Mouse (Mus musculus): Measurements from ENCODE around the gene Slc2a12. TPM values are rescaled to one million over a fixed set of nuclear protein-coding genes. Genes with fewer than 3 reads are reported as not detected.

Slc2a12 gene
- total and polyA plus RNA-seq, 2 experiments from 2014 or later: 1.9 to 4.4 TPM

DNA sequence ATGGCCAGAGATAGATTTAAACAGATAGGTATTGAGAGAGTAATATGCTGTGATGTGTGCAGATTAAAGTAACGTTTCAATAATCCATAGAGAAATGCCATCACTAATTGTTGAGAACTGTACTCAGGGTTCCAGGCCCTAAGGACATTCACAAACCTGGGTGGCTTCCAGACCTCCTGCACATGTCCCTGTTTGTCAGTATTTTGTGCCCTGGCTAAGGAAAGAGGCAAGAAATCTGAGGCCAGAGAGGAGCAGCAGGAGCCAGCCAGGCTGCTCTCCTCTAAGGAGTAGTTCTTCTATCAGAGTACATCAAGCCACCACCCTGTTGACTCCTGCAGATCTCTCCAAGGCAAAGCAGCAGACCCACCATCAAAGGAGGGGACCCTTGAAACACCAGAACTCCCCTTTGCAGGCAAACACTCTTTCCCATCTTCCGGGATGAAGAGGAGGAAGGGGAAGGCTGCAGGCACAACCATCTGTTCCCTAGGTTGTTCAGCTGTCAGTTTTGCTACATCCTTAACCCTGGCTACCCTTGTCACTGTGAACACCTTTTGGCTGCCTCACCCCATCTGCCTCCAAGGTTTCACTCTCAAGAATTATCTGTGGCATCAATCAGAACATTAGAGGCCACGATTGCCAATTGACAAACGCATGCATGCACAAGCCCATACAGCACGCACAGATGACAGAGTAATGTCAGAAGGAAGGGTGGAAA, 15.6 kb downstream of the Slc2a12 start:
- Histone ChIP-seq H3K27ac (ENCODE audit: low read depth) (no peak overlapping the region), H3K27me3 (ENCODE audit: control insufficient read depth, insufficient read depth, low read length) (no peaks in the 10 kb centered on the region), H3K36me3 (replicated peaks; ENCODE audit: control insufficient read depth, insufficient read depth, low read length) (no peaks in the 10 kb centered on the region), H3K4me1 (ENCODE audit: control insufficient read depth, insufficient read depth) (no peaks in the 10 kb centered on the region), H3K9me3 (replicated peaks; ENCODE audit: control insufficient read depth, low read length) (no peaks in the 10 kb centered on the region), H3K4me3 (ENCODE audit: low read depth, low read length) (no peak overlapping the region), H3K9ac (replicated peaks; ENCODE audit: low read depth, low read length) (no peak overlapping the region), H3K4me2 (ENCODE audit: low read depth, low read length) (no peak overlapping the region)
- ATAC-seq (ENCODE audit: insufficient read depth, low read depth) (no peak), DNase-seq (ENCODE audit: low spot score) (no peak)
- 82% methylated on average over 5 of the region's 5 CpGs for WGBS
- TF ChIP-seq EP300 (IDR thresholded peaks at IDR 0.05; ENCODE audit: low read depth) (no peak), CTCF (IDR thresholded peaks at IDR 0.05; ENCODE audit: low read depth) (no peak)

DNA sequence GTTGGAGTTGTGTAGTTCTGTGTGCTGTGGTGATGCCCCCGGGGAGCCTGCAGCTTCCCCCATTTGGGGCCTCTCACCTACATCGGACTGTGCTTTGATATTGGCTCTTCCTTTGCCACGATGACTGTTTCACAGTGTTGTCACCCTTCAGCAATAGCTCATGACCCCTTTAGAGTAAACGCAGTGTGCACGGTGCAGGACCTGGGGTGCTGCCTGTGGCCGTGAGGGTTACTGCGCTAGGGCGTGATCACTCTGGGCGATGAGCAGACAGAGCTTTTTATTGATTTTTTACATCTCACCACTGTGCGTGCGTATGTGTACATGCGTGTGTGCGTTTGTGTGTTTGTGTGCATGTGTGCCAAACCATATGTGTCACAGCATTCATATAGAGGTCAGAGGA, 23.7 kb downstream of the Slc2a12 start:
- Histone ChIP-seq H3K27ac (ENCODE audit: low read depth) (no peak overlapping the region), H3K4me2 (ENCODE audit: low read depth, low read length) (no peak overlapping the region), H3K4me1 (ENCODE audit: control insufficient read depth, insufficient read depth) (peaks cover 4% of the 10 kb centered on the region; the same call in 1 of the 2 replicates), H3K9me3 (replicated peaks; ENCODE audit: control insufficient read depth, low read length) (no peaks in the 10 kb centered on the region), H3K27me3 (ENCODE audit: control insufficient read depth, insufficient read depth, low read length) (no peaks in the 10 kb centered on the region), H3K4me3 (ENCODE audit: low read depth, low read length) (no peak overlapping the region), H3K9ac (replicated peaks; ENCODE audit: low read depth, low read length) (no peak overlapping the region), H3K36me3 (replicated peaks; ENCODE audit: control insufficient read depth, insufficient read depth, low read length) (no peaks in the 10 kb centered on the region)
- TF ChIP-seq CTCF (IDR thresholded peaks at IDR 0.05; ENCODE audit: low read depth) (no peak), EP300 (IDR thresholded peaks at IDR 0.05; ENCODE audit: low read depth) (no peak)
- 85% methylated on average over 13 of the region's 13 CpGs for WGBS
- no peak for ATAC-seq (ENCODE audit: insufficient read depth, low read depth)
- DNase-seq (ENCODE audit: low spot score): no peak

DNA sequence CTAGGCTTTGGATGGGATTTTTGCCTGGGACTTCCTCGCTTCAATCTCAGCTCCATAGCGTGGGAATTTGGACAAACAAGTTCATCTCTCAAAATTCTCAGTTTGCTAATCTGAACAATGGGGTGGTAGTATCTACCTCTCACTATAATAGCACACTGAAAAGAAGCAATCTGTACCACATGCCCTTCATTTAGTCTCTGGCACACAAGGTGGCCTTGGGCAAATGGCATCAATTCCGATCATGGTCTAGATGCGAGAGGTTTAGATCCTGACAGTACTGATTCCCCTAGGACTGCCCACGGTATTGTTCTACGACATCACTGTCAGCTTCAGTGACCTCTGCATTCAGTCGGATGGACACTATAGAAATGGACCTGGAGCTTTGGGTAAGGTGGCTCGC, 29.4 kb downstream of the Slc2a12 start:
- no peak overlapping the region for H3K4me3 ChIP-seq (ENCODE audit: low read depth, low read length)
- no peak overlapping the region for H3K9ac ChIP-seq (replicated peaks; ENCODE audit: low read depth, low read length)
- TF ChIP-seq CTCF (IDR thresholded peaks at IDR 0.05; ENCODE audit: low read depth) (no peak), EP300 (IDR thresholded peaks at IDR 0.05; ENCODE audit: low read depth) (no peak)
- peaks cover 4% of the 10 kb centered on the region; the same call in 1 of the 2 replicates for H3K4me1 ChIP-seq (ENCODE audit: control insufficient read depth, insufficient read depth)
- no peak for ATAC-seq (ENCODE audit: insufficient read depth, low read depth)
- no peak overlapping the region for H3K4me2 ChIP-seq (ENCODE audit: low read depth, low read length)
- 91% methylated on average over 8 of the region's 8 CpGs for WGBS
- 0 out of 2 replicates have a peak, but pooled peaks cover 6% of the 10 kb centered on the region for H3K9me3 ChIP-seq (replicated peaks; ENCODE audit: control insufficient read depth, low read length)
- no peaks in the 10 kb centered on the region for H3K36me3 ChIP-seq (replicated peaks; ENCODE audit: control insufficient read depth, insufficient read depth, low read length)
- H3K27me3 ChIP-seq (ENCODE audit: control insufficient read depth, insufficient read depth, low read length): no peaks in the 10 kb centered on the region
- DNase-seq (ENCODE audit: low spot score): no peak
- H3K27ac ChIP-seq (ENCODE audit: low read depth): no peak overlapping the region

DNA sequence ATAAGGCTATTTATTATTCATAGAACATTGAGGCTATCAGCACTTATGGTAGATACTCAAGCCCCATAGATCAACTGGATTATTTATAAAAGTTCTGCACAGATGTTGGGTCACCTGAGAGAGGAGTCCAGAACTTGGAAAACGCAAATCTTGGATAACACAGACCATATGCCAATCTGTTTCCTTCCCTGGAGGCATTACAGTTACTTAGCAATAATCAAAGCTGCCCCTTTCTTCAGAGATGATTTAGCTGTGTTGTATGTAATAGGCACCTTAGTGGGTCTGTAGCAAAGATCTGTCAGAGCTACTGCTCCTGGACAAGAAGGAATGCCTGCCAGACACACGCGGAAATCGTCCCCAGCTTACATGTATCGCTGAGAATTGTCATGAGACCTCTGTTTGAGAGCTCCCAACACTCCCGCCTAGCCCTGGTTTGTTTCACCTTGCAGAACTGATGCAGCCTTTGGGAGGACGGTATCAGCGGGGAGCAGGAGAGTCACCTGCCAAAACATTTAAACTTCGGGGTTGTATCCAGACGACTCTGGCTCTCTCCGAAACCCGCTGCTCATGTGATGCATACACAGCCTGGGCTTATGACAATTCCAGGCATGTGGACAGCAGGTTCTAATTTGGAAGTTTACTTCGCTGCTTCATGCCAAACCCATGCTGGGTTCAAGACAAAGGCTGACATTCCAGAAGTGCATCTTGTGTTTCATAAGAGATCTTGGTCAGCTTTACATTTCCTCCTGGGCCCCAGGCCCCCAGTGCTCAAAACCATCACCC, 31.2 kb downstream of the Slc2a12 start:
- ATAC-seq (ENCODE audit: insufficient read depth, low read depth) (no peak), DNase-seq (ENCODE audit: low spot score) (no peak)
- H3K36me3 ChIP-seq (replicated peaks; ENCODE audit: control insufficient read depth, insufficient read depth, low read length): no peaks in the 10 kb centered on the region
- 0 out of 2 replicates have a peak, but pooled peaks cover 6% of the 10 kb centered on the region for H3K9me3 ChIP-seq (replicated peaks; ENCODE audit: control insufficient read depth, low read length)
- 57% methylated on average over 13 of the region's 13 CpGs for WGBS
- TF ChIP-seq EP300 (IDR thresholded peaks at IDR 0.05; ENCODE audit: low read depth): no peak
- TF ChIP-seq CTCF (IDR thresholded peaks at IDR 0.05; ENCODE audit: low read depth): no peak
- H3K4me1 ChIP-seq (ENCODE audit: control insufficient read depth, insufficient read depth): peaks cover 4% of the 10 kb centered on the region; the same call in 1 of the 2 replicates
- H3K4me2 ChIP-seq (ENCODE audit: low read depth, low read length): no peak overlapping the region
- no peak overlapping the region for H3K27ac ChIP-seq (ENCODE audit: low read depth)
- H3K4me3 ChIP-seq (ENCODE audit: low read depth, low read length): no peak overlapping the region
- H3K27me3 ChIP-seq (ENCODE audit: control insufficient read depth, insufficient read depth, low read length): no peaks in the 10 kb centered on the region
- H3K9ac ChIP-seq (replicated peaks; ENCODE audit: low read depth, low read length): no peak overlapping the region

DNA sequence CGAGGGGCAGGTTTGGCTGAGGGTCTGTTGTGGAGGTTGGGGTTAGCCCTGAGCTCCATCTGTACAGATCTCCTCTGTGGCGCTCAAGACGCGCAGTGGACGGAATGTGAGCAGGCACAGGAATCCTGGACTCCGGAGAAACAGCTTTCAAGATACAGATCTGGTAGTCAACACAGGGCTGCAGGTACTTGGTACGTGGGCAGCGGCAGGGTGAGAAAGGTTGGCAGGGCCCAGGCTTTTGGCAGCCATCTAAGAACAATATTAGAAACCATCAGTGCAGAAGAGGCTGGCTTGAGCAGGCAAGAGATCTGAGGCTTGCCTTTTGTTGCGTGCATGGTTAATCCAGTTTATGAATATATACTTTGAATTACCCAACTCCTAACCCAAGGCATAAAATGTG, 51.4 kb downstream of the Slc2a12 start:
- H3K27ac ChIP-seq (ENCODE audit: low read depth): no peak overlapping the region
- TF ChIP-seq EP300 (IDR thresholded peaks at IDR 0.05; ENCODE audit: low read depth) (no peak), CTCF (IDR thresholded peaks at IDR 0.05; ENCODE audit: low read depth) (no peak)
- no peak for ATAC-seq (ENCODE audit: insufficient read depth, low read depth)
- H3K4me2 ChIP-seq (ENCODE audit: low read depth, low read length): no peak overlapping the region
- no peak for DNase-seq (ENCODE audit: low spot score)
- H3K36me3 ChIP-seq (replicated peaks; ENCODE audit: control insufficient read depth, insufficient read depth, low read length): no peaks in the 10 kb centered on the region
- H3K9me3 ChIP-seq (replicated peaks; ENCODE audit: control insufficient read depth, low read length): no peaks in the 10 kb centered on the region
- no peak overlapping the region for H3K9ac ChIP-seq (replicated peaks; ENCODE audit: low read depth, low read length)
- no peak overlapping the region for H3K4me3 ChIP-seq (ENCODE audit: low read depth, low read length)
- 77% methylated on average over 9 of the region's 9 CpGs for WGBS
- H3K4me1 ChIP-seq (ENCODE audit: control insufficient read depth, insufficient read depth): peaks cover 7% of the 10 kb centered on the region
- no peaks in the 10 kb centered on the region for H3K27me3 ChIP-seq (ENCODE audit: control insufficient read depth, insufficient read depth, low read length)

All from heart, postnatal 0 days (tissue).